Mouse (Mus musculus) thymus, postnatal 25 days (tissue): ENCODE results near the gene Samt2.
"Not testable (repeated sequence)": the region's sequence is repeated elsewhere in the genome, so short reads cannot be mapped to it uniquely, and the experiment has no call there.

Experiments
- DNase-seq: peaks from one replicate; pipeline ENCODE4 v3.0.0; 2022

Gene Samt2

DNA sequence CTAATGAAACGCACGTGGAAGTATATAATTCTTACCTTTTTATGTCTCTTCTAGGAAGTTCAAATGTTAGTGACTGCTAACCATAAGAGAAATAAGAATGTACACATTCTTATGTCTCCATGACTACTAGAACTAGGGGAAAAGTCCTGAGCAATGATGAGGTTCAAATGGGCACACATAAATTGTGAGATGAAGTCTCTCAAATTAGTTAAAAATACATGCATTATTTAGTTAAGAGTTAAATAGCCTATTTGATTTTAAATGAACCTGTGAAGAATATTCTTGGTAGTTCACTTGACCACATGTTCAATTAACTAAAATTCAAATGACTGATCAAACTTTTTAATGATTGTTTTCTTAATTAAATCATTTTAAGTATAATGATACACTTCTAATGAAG is at the start of gene Samt2:
Samt2 (minus strand) TSS at position 101 of the 400 bp plus-strand sequence.
- not testable (repeated sequence) for DNase-seq
